Mouse (Mus musculus) megakaryocyte, embryonic 14.5 days (primary cell): ENCODE results near the gene Sfxn1.

Experiments used
- FLI1 ChIP-seq: IDR thresholded peaks from 2 replicates; pipeline ENCODE4 v1.6.1; 2012; ENCODE audit warnings: low read length, inconsistent platforms, mixed read lengths
- GATA1 ChIP-seq: IDR thresholded peaks from 3 replicates; pipeline ENCODE4 v1.6.1; 2012; ENCODE audit warnings: mixed read lengths, low read length, inconsistent platforms, borderline replicate concordance

DNA sequence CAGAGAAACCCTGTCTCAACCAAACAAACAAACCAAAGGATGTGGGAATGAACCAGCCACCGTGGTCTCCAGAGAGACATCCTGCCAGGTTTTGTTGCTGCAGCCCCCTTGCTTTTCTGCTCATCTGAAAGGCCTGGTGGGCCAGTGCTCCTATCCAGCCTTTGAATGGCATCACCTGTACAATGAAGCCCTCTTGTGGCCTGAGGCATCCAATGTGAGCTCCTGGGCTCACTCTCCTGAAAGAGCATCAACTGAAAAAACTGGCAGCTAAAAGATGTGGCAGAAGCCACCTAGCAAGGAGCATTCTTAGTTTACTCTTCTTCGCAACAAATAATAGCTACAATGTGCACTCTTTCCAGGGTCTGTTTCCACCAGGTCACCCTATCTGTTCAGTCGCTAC is 9.6 kb upstream of the Sfxn1 start:
- TF ChIP-seq GATA1 = no peak
- TF ChIP-seq FLI1 = no peak
